Mouse (Mus musculus) layer of hippocampus, postnatal 10 days (tissue): Measurements from ENCODE around the gene Tpsab1. TPM values are rescaled to one million over a fixed set of nuclear protein-coding genes. Genes with fewer than 3 reads are reported as not detected.

ENCODE experiments used
- DNase-seq, 2 experiments: peaks; one replicate each; pipeline ENCODE4 v3.0.0; 2021; ENCODE audit warnings: low spot score in 2 of 2
- long read RNA-seq: library from polyadenylated mRNA; stranded (forward); transcript quantifications from one replicate; pipeline ENCODE4 v2.0.0, GENCODE M21; 2023
- total RNA-seq, 2 experiments: library from RNA; stranded (reverse); gene quantifications; 2 replicates each; pipeline ENCODE4 v1.2.3; 2021

The Tpsab1 gene
- total RNA-seq: not detected
- long read RNA-seq: 0 reads

DNA sequence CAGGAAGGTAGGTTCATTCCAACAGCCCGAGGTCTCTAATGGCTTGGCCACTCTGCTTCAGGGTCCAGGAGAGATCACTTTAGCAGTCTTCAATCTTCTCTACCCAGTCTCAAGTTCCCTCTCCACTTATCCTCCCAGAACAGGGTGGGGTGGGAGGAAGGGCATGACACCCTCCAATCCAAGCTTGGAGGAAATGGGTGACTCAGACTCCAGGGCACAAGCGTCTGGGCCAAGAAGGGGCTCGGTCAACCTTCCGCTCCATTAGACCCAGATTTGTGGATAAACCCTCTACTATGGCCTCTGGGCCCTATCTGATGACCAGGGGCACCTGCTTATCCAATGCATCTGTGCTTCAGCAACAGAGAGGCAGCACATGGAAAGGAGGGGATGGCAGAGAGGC is at the start of gene Tpsab1:
TSS of gene Tpsab1 (minus strand) at position 101 of the 400 bp plus-strand sequence.
- no peak for DNase-seq

DNA sequence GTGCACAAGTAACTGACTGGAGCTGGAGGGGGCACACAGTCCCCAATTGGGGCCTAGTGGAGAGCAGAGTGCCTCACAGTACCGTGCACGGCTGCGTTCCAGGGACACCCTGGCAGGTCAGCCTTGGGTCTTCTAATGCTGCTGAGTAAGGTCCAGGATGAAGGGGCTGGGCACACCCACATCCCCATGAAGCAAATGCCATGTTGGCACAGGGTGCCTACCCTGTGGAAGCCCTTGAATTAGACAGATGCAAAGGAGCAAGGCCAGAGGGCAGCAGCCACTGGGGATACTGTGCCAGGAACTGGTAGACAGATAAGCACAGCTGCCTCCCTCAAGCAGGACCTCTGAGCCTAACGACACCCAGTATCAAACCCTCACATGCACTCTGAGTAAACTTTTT is 49.2 kb upstream of the Tpsab1 start:
- DNase-seq: no peak

DNA sequence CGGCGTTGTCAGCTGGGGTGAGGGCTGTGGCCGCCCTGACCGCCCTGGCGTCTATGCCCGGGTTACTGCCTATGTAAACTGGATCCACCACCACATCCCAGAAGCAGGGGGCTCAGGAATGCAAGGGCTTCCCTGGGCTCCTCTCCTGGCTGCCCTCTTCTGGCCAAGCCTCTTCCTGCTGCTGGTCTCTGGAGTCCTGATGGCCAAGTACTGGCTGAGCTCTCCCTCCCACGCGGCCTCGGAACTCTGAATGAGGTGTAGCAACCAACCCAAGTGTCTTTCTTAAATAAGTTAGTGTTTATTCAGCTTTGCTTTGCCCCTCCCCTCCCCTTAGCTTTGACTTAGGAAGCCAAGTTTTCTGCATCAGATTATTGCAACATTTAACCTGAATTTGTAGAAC is 28.6 kb upstream of the Tpsab1 start:
- DNase-seq: peak; percentile 10 to 42

DNA sequence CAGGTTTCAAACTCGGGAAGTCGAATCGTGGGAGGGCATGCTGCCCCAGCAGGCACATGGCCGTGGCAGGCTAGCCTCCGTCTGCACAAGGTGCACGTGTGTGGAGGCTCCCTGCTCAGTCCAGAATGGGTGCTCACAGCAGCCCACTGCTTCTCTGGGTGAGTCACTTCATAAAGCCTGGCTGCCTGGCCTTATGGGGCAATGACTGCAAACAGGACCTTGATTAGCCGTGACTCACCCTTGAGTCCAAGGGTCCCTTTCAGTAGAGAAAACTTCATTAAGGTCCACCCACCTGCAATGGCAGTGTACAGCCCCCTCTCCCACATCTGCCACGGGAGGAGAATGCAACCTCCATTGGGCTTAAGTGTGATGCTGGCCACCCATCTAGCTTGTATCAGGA is 27.1 kb upstream of the Tpsab1 start:
- no peak for DNase-seq

DNA sequence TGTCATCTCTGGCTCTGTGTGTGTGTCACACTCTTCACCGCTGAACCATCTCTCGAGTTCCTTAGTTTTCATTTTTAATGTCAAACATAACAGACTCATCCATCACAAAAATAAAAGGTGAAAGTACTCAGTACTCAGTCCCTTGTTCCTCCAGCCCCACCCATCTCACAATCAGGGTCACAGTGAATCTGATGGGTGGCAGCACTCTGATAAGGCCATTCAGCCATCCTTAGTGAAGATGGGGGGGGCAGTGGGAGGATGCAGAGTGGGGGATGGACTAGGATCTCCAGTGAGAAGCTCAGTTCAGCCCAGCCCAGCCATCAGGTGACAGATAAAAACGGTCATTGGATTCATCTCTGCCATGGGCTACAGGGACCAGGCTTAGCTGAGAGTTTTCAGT is 23.6 kb upstream of the Tpsab1 start, which contains the start of gene Tpsg1:
TSS of gene Tpsg1 (plus strand) at position 301 of the 400 bp plus-strand sequence.
- DNase-seq: no peak

DNA sequence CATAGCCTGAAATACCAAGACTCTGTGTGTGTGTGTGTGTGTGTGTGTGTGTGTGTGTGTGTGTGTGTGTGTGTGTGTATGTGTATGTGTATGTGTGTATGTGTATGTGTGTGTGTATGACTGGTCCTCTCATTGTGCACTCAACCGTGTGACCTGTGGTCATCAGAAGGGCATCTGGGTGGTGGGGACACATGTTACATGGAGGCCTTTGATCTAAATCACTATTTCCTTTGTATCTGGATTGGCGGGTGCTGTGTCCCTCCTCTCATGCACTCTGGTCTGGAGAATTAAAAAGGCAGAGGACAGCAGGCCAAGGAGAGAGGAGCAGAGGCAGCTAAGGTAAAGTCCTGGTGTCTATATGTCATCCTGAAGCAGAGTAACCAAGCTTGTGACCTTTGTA is 20.6 kb upstream of the Tpsab1 start, which contains the start of gene Tpsb2:
TSS of gene Tpsb2 (plus strand) at position 301 of the 400 bp plus-strand sequence.
- DNase-seq: no peak

DNA sequence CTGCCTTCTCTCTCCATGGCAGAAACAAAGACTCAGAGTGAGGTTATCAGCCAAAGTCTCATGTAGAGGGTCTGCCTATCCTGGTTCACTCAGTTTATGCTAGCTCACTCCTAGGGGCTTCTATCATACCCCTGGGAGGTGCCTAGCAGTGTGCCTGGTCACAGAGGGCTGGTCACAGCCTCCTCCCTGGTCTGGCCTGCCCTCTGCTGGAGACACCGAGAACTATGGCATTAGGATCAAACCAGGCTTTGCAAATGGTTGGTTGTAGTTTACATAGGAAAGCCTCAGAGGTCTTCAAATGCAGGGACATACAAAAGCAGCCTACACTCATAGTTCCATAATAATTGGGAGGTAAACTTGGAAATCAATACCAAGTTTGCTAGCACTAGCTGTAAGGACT is 18.4 kb upstream of the Tpsab1 start:
- peak; percentile 56 to 62 for DNase-seq

DNA sequence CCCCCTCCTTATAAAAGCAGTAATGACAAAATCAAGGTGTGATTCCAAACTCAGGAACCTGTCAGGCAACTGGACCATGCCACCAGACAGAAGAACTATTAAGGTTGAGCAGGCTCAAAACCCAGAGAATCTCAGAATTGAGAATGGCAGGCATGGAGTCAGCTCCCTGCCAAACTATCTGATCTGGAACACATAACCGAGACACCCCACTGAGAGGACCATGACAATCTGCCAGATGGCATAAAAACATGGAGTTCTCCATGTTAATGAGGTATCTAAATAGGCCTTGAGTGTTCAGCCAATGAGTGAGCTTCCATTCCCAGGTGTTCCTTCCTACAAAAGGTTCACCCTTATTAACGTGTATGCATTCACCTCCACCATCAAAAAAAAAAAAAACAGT is 15.9 kb upstream of the Tpsab1 start:
- peak in 1 of 2 experiments; percentile 9 for DNase-seq

DNA sequence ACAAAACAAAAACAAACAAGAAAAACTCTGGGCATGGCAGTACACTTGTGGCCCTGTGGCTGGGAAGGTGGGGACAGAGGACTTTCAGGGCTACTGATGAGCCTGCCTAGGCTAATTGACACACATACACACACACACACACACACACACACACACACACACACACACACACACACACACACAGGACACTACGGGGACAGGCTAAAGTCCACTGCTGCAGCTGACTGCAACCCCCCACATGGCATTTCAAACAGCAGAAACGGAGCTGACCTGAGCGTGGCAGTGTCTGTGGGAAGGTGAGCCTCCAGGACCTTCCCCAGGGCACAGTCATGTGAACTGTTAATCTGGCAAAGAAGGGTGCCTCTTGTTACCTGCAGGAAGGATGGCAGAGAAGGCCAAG is 3.9 kb downstream of the Tpsab1 start:
- DNase-seq: no peak

DNA sequence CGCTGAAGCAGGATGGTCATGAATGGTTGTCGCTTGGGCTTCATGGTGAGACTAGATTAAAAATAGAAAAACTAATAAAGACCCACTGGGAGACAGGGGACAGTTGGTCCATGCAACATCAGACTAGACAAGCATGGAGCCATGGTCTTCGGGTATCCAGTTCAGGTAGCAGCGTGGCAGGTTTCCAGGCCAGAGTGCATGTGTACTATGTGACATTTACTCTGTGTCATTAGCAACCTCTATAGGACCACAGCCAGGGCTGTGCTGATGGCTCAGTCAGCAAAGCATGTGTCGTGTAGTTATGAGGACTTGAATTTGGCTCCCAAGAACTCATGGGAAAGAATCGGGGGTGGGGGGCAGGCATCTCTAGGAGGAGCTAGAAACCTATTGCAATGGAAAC is 5.4 kb downstream of the Tpsab1 start:
- no peak for DNase-seq

DNA sequence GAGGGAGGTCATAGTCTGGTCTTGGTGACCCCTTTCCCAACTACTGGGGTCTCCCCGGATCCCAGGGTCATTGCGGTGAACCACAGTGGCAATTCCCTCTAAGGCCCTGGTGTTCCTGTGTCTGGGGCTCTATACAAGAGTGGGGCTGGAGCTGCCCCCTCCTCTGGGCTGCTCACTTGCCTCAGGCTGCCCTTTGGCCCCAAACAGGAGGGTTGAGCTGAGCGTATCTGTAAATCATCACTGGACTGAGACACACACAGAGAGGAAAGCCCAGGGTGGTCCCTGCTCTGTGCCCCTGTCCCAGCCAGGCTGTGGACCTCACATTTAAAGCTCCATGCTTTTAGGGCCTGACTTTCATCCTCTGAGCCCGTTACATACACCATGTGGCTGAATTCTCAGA is 7.1 kb downstream of the Tpsab1 start:
- DNase-seq: no peak

DNA sequence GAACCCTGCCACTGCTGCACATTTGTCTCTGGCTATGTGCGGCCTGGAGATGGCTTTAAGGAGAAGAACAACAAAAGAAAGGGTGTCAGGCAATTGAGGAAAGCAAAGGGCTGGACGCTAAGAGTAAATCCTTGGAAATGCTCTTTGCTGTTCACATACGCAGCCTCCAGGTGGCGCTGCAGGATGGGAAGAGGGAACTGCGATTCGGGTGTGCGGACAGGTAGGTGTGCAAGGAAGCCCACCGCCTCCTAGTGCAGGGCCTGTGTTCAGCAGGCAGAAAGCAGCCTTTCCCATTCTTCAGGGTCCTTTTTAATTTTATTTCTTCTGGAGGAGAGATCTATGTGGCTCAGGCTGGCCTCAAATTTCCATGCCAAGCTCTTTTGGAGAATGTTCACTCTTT is 11.4 kb downstream of the Tpsab1 start:
- peak; percentile 81 to 84 for DNase-seq

DNA sequence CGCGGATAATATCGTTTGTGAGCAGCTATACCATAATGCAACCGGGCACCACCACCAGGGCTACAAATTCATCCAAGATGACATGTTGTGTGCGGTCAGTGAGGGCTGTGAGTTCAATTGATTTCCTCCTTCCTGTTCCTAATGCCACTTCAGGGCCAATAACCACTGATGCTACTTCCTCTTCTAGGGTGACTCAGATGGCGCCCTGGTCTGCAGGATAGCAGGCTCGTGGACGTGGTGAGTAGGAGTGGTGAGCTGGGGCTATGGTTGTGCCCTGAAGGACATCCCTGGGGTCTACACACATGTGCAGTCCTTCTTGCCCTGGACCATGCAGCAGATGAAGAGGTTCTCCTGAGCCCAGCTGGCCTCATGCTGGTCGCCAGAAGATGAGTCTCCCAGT is 13.0 kb downstream of the Tpsab1 start:
- no peak for DNase-seq

DNA sequence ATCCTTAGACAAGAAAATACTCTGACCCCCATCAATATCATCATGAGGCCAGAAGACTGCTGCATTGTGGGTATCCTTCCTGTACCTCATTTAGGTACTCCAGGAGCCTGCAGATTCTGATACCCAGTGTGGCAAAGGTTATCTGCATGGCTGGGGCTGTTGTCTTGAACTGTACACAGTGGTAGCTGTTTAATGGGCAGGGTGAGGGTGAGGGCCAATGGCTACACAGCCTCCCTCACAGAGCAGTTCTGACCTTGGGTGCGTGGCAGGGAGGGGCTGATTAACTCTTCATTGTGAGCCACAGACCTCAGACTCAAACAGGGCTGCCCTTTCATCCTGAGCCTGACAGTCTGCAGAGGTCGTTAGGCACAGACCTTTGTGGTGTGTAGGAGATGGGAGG is 22.4 kb downstream of the Tpsab1 start:
- DNase-seq: no peak

DNA sequence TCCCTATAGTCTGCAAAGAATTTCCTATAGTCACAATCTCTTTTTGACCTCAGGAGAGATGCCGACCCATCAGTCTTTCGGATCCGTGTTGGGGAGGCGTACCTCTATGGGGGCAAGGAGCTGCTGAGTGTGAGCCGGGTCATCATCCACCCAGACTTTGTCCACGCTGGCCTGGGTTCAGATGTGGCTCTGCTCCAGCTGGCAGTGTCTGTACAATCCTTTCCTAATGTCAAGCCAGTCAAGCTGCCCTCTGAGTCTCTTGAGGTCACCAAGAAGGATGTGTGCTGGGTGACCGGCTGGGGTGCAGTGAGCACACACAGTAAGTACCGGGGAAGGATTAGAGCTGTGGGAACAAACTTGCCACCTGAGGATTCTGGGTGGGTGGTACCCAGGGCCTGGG is 24.5 kb downstream of the Tpsab1 start:
- DNase-seq: no peak

DNA sequence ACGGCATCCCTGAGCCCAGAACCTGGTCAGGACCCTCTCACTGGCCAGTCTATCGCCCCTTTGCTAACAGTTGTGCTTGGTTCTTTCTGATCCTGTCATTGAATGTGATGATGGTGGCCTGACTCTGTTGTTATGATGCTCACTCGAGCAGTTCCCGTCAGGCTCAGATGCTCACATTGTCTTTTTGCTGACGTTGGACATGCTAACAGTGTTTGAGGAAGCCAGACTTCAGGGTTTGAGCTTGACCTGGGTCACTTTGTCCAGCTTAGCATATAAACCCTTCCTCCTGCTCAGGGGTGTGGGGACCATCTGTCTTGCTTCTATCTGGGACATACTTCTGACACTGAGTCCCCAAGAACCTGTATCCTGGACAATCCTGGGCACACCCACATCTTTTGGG is 27.0 kb downstream of the Tpsab1 start, which contains the start of gene Prss29:
TSS of gene Prss29 (plus strand) at position 301 of the 400 bp plus-strand sequence.
- no peak for DNase-seq

DNA sequence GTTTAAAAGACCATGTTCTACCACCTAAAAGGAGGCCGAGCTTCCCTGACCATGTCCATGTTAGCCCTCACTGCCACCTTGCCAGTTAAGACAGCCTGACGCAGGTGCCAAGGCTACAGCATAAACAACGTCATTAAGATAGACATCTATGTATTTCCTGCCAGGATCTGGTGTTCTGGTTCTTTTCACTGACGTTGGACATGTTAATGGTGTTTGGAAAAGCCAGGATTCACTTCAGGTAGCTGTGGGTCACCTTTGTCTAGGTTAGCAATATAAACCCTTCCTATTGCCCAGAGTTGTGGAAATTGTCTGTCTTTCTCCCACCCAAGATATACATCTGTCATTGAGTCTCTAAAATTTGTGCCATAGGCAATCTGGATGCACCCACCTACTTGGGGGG is 37.0 kb downstream of the Tpsab1 start, which contains the start of gene Prss28:
TSS of gene Prss28 (plus strand) at position 301 of the 400 bp plus-strand sequence.
- DNase-seq: no peak

DNA sequence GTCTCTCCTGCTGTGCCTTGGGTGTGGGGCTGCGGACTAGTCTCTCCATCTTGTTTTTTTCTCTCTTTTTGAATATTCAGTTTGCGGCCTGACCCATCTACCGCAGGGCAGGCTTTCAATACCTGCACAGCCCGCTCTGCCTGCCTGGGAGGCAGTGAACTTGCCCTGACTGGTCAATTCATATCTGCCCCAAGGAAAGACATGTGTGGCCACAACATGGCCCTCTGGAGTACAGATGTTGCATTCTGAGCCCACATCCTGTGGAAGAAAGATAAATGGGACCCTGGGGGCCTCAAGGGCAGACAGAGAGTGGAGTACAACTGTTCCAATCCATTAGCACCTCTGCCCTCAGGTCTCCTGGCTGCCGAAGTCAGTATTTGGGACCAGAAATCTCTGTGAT is 47.3 kb downstream of the Tpsab1 start, which contains the start of gene Prss34:
TSS of gene Prss34 (plus strand) at position 301 of the 400 bp plus-strand sequence.
- no peak for DNase-seq

DNA sequence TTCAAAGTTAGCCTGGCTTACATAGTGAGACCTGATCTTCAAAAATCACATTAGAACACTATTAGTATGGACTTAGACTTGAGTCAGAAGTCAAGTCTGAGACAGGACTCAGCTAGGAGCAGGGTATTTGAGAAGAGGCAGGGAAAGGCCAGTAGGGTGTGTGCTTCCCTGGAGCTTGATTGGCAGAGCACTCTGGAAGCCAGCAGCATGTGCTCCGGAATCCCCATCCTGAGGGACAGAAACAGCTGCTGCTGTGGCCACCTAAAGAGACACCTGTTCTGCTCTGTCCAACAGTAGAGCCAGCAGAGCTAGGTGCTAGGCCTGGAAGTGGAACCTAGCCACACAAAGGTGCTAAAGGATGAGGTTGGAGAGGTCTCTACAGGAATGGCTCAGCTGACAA is 51.3 kb downstream of the Tpsab1 start:
- DNase-seq: no peak

DNA sequence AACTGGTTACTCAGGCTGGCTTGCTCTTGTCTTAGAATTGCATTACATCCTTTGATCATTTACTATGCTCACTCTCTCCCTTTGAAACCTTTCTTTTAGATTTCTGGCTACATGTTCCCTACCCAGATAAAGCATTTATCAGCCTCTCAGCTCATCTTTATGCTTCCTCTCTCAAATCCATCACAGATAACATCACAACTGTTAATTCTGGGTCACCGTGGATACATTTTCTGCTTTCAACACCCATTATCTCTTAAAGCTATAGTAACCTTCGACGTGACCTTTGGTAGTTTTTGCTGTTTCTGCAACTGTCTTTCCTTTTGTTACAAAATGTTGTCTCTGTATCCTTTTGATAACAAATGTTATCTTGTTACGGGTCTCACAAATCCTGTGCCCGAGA is 51.9 kb downstream of the Tpsab1 start:
- no peak for DNase-seq
